Mouse (Mus musculus): ENCODE measurements around the gene ccdc198.
A peak's percentile ranks its signal among the peaks of the same experiment; 100 is the strongest.

The ccdc198 gene

DNA sequence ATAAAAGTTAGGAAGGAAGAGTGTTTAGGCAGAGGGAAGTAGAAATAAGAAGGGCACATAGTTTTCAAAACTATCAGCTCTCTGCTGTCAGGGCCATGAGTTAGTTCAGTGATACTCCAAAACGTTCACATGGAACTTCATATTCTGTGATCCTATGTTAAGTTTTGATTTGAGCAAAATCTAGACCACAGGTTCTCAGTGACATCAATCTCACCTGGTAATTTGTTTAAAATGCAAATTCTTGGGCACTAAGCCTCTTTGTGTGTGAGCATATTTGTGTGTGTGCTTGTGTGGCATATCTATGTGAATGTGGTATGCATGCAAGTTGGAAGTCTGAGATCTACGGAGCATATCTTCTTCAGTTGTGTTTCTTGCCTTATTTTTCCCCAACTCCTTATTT is 59.0 kb downstream of the ccdc198 start:
- DNase-seq: no peak

DNA sequence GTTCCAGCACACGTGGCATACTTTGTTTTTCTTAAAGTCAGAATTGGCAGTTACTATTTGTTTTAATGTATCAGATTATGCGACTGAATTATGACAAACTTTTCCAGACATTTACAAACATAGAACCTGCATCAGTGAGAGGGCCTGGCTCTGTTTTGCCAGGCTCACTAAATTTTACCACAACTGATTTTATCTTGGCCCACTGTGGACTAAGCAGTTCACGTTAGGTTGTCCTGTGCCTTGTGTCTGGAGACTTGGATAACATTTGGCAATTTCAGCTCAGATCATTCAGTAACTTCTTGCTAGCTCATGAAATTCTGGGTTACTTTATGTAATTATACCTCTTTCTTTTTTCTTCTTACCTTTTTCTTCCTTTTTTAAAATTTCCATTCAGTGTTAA is 65.5 kb downstream of the ccdc198 start:
- no peak for DNase-seq

DNA sequence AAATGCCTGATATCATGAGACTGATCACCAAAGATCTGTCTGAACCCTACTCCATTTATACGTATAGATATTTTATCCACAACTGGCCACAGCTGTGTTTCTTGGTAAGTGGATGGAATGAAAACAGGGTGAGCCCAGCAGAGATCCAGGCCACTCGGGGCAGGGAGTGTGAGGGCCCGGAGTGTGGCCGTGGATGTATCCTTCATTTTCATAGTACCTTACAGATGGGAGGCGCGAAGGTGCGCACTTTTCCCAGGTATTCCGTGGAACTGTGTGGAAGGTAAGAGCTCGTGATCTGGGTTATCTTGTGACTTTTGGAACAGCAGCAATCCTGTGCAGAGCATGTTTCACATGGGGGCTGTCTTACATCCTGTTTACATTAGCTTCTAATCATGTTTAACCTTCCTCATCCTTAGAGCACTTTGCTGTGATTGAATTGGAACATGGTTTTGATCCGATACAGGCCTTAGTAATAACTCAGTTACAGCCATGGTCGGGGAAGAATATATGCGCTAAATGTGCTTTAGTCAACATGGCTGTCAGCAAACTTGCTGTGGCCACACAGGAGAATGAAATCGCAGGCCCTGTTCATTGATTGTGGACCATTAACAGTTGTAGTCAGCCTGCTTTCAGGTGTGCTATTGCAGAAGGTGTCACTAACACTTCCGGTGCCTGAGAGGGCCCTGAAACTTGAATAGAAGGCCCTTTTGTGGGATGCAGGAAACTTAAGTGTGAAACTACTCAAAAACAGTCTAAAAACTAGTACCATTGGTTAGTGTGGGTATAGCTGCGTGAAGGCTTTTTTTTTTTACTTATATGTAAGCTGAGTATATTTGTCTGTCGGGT is 71.8 kb downstream of the ccdc198 start:
- no peak for DNase-seq

DNA sequence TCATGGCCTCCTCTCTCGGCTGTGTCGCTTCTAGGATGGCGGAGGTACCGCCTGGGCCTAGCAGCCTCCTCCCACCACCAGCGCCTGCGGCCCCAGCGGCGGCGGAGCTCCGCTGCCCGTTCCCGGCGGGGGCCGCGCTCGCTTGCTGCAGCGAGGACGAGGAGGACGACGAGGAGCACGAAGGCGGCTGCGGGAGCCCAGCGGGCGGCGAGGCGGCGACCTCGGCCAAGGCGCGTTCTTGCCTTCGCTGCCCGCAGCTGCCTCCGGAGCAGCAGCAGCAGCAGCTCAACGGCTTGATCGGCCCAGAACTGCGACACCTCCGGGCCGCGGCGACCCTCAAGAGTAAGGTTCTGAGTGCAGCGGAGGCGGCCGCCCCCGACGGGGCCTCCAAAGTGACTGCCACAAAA is 72.7 kb downstream of the ccdc198 start:
- DNase-seq: peak; percentile 64 to 71

DNA sequence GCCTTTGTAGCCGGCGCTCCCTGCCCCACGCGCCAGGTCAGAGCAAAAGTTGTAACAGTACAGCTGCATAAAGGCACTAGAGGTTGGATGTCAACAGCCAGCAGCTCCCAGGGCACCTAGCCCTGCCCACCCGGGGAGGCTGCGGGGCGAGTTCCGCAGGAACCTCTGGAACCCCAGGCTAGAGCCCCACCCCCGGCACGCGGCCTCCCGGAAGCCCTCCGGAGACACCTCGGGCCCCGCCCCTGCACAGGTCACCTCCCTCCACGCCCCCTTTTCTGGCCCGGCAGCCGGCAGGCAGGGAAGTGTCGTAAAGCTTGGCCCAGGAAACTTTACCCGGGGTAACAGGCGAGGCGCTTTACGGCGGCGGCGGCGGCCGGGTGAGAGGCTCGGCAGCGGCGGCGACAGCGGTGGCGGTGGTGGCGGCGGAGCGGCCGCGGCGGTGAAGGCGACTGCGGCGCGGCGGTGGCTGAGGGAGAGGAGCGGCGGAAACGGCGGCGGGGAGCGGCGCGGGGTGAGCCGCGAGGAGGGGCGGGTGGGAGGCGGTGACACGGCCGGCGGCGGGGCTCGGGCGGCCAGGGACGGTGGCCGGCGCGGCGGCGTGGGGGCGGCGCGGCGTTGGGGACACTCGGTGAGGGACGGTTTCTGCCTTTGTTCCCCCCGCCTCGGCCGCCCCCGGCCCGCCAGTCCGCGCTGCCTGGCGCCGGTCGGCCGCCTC is 73.2 kb downstream of the ccdc198 start, which contains the start of gene Naa30:
Gene Naa30, plus strand, starts transcription at position 360 of the 715 bp plus-strand sequence.
- DNase-seq: peak; percentile 96 to 97

DNA sequence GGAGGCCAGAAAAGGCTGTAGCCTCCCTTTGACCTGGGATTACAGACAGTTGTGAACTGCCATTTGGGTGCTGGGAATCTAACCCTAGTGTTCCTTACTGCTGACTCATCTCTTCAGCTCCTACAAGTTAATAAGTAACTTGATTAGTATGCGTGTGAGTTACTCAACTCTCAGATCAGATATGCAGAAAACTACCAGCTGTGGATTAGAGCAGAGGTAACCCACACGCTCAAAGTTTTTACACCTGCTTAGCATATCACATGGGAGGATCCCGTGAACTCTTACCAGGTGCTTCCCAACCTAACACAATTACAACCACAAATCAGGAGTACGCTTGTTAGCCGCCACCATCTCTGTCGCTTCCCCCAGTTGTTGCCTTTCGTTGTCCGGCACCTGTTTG is 74.0 kb downstream of the ccdc198 start:
- no peak for DNase-seq

All from B cell, adult 2 months (primary cell).